Mouse (Mus musculus): ENCODE measurements around the gene Zfyve28.

- TF ChIP-seq POLR2A (IDR thresholded peaks at IDR 0.05; ENCODE audit: borderline replicate concordance, extremely low read depth, low read depth, low read length) (no peak), CTCF (IDR thresholded peaks at IDR 0.05; ENCODE audit: insufficient read depth, low read length) (no peak)
These were observed 4.0 kb downstream of the Zfyve28 start for GRCm38 (mm10) chr5:34284156-34284750.

Data from lung, adult 2 months (tissue).